Mouse (Mus musculus): ENCODE measurements around the gene Adamts18. TPM values are rescaled to one million over a fixed set of nuclear protein-coding genes. Genes with fewer than 3 reads are reported as not detected.

Gene Adamts18
- total RNA-seq, 2 experiments from 2014 or later, result 0.05 TPM; not detected in 1

GRCm38 (mm10) chr8:113768861-113769410 lies 79.6 kb downstream of the Adamts18 start:
- intact Hi-C loops (cut with DNase I), result no loop called here
- DNase-seq, result no peak

GRCm38 (mm10) chr8:113765121-113765520 lies 83.4 kb downstream of the Adamts18 start:
- no peak for DNase-seq
- intact Hi-C loops (cut with DNase I), result no loop called here

DNA sequence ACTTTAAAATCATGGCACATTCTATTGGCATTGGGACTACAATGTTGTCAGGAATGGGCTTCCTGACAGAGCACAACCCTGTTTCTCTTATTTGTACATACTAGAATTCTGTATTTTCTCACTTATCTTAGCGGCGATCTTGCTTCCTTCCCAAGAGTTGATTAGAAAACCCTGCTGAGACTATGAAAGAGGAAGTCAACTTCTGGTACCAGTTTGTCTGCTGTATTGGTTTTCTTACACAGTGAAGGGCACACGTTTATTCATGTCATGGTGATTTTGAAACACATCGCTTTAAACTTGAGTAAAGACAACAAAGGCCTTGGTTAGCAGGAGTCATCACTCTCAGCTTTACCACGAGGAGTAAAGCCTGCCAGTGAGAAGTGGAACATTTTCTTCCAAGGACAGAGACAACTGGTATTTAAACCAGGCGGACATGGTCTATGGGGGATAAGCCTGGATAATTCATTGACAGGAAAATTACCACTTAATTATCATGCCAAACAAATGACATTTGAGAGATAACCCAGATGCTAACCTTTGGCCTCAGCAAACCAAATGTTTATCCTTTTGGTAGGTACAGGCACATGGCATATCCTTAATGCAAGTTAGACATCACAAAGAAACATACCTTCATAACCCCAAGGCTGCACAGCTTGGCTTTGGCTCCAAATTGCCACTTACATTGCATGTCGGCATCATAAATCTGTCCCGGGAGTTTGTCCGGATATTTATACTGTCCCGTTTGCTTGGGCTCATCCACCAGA lies 84.8 kb downstream of the Adamts18 start:
- intact Hi-C loops (cut with DNase I), result no loop called here
- DNase-seq, result no peak

- intact Hi-C loops (cut with DNase I), result no loop called here
- no peak for DNase-seq
Observed at GRCm38 (mm10) chr8:113762101-113762500, 86.4 kb downstream of the Adamts18 start.

GRCm38 (mm10) chr8:113755866-113756265 lies 92.7 kb downstream of the Adamts18 start:
- no peak for DNase-seq
- intact Hi-C loops (cut with DNase I), result no loop called here

- DNase-seq, result no peak
- intact Hi-C loops (cut with DNase I), result no loop called here
Observed at GRCm38 (mm10) chr8:113753153-113753552, 95.4 kb downstream of the Adamts18 start.

GRCm38 (mm10) chr8:113752349-113752748 lies 96.2 kb downstream of the Adamts18 start:
- intact Hi-C loops (cut with DNase I), result no loop called here
- DNase-seq, result no peak

DNA sequence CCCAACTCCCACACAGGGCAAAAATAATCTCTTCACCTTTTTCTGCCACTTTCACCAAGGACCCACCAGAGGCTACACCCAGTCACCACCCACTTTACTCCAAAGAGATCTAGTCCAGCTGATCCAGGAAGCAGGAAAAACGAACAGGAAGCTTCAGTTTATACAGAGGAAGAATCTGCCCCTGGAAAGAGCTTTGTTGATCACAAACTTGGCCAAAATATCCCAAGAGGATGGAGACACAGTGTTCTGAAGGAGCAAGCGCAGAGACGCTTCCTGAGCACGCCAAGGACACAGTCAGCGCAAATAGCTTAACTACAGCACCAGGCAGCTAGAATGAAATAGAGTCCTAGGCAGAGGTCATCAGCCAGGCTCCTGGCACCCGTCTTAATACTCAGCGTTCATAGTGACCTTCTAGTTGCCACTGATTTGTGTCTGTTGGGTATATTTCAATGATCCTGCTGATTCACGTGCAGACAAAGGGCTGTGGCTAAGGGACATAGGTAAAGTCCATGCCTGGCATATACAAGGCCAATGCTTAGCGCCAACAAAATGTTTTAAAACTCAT lies 113.0 kb downstream of the Adamts18 start:
- intact Hi-C loops (cut with DNase I), result no loop called here
- DNase-seq, result peak; percentile 1 to 2

- no peak for DNase-seq
- intact Hi-C loops (cut with DNase I), result no loop called here
Observed at GRCm38 (mm10) chr8:113725331-113725730, 123.2 kb downstream of the Adamts18 start.

- intact Hi-C loops (cut with DNase I), result no loop called here
- DNase-seq, result no peak
Observed at GRCm38 (mm10) chr8:113723873-113724538, 124.5 kb downstream of the Adamts18 start.

DNA sequence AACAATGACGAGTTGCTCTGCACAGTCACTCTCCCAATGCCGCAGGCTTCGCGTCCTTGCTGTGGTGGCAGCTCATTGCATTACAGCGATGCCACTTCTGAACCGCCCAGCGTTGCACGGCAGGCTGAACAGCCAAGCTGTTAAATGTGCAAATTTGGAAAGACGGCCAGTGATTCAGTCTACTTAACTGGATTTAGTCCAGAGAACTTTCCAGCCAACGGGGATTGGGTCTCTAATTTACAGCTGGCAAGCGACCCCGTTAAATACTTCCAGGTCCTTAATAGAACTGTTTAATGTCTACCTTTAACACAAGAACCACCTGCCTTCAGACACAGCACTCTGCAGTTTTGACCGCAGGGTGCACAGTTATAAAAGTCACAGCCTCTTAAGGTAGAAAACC lies 127.1 kb downstream of the Adamts18 start:
- intact Hi-C loops (cut with DNase I), result no loop called here
- DNase-seq, result no peak

- no peak for DNase-seq
- intact Hi-C loops (cut with DNase I), result no loop called here
Observed at GRCm38 (mm10) chr8:113704968-113705367, 143.6 kb downstream of the Adamts18 start.

GRCm38 (mm10) chr8:113691622-113692343 lies 156.8 kb downstream of the Adamts18 start:
- intact Hi-C loops (cut with DNase I), result no loop called here

DNA sequence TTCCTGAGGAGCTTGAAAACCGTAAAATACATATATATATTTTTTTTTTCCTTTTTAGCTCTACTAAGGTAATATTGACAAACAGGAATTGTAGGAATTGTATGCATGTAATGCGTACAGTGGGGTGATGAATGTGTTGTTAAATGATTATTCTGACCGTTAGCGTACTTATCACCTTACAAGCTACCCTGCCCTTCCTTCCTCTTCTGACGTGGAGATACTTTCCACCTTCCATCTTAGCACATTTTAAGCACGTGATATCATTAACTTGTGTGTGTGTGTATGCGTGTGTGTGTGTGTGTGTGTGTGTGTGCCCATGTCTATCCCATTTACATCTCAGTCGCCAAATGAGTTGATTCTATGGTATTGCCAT lies 160.0 kb downstream of the Adamts18 start:
- no peak for DNase-seq
- intact Hi-C loops (cut with DNase I), result no loop called here

More at GRCm38 (mm10) chr8:113691622-113692343, 156.8 kb downstream of the Adamts18 start:
- DNase-seq, result no peak

DNA sequence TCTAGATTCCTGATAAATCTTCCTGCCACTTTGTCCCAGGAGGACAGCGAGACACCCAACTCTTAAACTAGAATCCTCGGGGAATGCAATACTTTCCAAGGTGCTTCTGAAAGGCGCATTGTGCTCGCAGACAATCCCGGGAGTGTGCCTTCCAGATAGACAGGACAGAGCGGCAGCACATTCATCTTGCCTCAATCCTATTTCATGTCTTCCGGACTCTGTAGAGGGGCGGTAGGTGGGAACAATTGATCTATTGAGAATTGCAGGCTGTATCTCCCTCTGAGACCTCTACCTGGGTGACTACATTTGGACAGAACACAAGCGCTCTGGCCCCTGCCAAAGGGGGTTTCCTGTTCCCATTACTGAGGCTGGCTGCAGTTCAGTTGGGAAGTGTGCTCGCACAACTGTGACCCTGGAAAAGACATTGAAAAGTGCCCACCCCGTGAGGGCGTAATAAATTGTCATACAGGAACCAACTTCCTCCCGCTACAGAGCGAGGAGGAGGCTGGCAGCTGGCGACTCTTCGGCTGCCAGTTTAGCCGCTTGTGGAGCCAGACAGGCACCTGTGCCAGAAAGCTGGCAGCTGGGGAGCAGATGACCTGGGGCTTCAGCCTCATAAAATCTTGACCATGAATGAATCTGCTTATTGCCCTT lies 160.5 kb downstream of the Adamts18 start:
- intact Hi-C loops (cut with DNase I), result no loop called here
- no peak for DNase-seq

DNA sequence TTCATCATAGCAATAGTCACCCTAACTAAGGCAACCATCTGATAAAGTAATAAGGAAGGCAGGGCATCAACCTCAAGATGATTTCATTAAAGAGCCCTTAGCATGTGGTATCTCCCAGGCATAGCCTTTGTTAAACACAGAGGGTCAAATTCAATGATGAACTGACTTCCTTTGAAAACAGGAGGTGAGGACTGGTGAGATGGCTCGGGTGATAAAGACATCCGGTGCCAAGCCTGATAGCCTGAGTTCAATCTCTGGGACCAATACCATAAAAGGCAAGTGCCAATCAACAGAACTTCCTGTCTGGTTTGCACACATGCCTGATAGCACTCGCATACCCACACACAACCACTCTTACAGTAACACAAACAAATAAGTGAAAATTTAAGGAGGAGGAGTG lies 169.2 kb downstream of the Adamts18 start:
- no peak for DNase-seq
- intact Hi-C loops (cut with DNase I), result no loop called here

- DNase-seq, result no peak
- intact Hi-C loops (cut with DNase I), result no loop called here
Observed at GRCm38 (mm10) chr8:113676811-113677210, 171.7 kb downstream of the Adamts18 start.

DNA sequence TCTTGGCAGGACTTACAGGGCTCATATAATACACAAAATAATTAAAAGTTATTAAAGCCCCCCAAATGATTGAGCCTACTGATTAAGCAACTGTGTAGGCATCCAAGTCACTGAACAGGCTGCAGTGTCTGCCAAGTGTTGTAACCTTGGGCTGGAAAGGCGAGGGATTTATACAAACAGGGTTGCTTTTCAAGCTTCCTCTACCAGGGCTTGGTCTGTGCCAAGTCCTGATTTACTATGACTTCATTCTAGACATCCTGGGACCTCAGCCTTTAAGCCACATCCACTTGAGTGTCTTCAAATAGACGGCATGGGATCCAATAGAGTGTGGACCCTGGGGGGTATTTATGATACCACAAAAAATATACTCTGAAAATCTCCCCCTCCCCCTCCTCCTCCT lies 173.3 kb downstream of the Adamts18 start:
- intact Hi-C loops (cut with DNase I), result no loop called here
- no peak for DNase-seq

GRCm38 (mm10) chr8:113674611-113675010 lies 173.9 kb downstream of the Adamts18 start:
- intact Hi-C loops (cut with DNase I), result no loop called here
- no peak for DNase-seq

DNA sequence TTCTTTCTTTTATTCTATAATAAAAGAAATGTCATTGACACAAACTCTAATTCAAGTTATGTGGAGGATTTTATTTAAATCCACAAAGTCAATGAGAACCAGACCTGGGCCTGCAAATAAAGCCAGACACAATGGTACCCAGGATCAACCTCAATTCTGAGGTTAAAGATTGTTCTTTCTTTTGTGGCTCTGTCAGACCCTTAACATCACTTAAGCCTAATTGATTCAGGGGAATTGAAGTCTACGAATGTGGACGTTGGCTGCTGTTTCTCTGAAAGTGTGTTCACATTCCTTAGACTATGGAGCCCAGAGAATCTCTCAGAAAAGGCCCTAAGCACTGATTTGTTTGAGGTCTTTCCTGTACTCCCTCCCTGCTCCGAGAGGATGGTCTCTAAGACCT lies 175.2 kb downstream of the Adamts18 start:
- intact Hi-C loops (cut with DNase I), result no loop called here
- DNase-seq, result no peak

Data from heart, postnatal 14 days (tissue).